Mouse (Mus musculus) skeletal muscle tissue, adult 2 months (tissue): Measurements from ENCODE around the gene Rptor.
A peak's percentile ranks its signal among the peaks of the same experiment; 100 is the strongest.

Experiments
- DNase-seq: peaks from one replicate; pipeline ENCODE4 v3.0.0-alpha.2; 2012; ENCODE audit warnings: low read depth, low spot score

The Rptor gene

GRCm38 (mm10) chr11:119783653-119784052 is 180.9 kb downstream of the Rptor start:
- DNase-seq, result no peak

- no peak for DNase-seq
These were observed 182.1 kb downstream of the Rptor start for GRCm38 (mm10) chr11:119784672-119785341.

GRCm38 (mm10) chr11:119785661-119786384 is 183.1 kb downstream of the Rptor start:
- no peak for DNase-seq

DNA sequence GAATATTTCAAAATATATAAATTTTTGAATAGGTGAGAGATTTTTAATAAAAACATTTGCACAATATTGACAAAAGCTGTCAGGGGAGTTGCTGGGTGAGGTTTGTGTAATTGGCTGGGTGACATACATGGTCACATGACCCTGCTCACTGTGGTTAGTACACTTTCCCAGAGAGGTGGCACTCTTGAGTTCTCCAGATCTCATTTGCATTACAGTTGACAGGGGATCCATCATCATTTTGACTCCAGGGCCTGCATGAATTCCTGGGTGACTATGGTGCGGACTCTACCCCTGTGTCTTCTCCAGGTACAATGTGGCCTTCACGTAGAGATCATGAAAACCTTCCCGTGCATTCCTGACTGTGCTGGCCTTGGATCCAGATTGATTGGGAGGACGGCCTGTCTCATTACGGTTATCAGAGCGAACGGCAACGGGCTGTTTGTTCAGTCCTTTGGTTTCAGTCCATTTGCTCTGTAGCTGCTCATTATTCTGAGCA is 183.7 kb downstream of the Rptor start:
- DNase-seq, result no peak

GRCm38 (mm10) chr11:119788488-119788887 is 185.8 kb downstream of the Rptor start:
- no peak for DNase-seq

- no peak for DNase-seq
These were observed 186.4 kb downstream of the Rptor start for GRCm38 (mm10) chr11:119788919-119789713.

DNA sequence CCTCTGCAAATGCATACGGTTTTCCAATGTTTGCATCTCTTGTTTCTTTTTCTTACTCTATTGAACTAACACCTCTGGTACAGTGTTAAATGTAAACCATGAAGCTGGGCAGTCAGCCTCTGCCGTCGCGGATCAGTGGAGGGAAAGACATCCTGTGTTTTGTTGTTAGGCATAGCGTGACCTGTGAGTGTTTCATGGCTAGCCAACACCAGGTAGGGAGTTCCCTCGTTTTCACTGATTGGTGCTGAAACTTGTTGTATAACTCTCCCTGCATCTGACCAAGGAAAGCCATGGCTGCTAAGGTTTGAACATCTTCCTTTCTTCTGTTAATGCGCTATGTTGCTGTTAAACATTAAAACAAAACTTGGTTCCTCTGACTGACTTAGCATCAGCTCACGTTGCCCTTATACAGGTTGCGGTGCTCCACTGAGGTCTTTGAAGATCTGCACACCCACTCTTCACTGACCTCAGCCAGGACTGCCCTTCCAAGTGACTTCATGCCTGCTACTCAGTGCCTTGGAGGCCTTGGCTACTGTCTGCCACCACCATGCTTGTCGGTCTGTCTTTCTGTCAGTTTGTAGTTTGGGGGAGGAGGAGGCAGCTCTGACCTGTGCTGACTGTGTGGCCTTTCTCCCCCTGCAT is 189.3 kb downstream of the Rptor start:
- no peak for DNase-seq

GRCm38 (mm10) chr11:119793378-119793777 is 190.7 kb downstream of the Rptor start:
- DNase-seq, result no peak

- no peak for DNase-seq
These were observed 191.3 kb downstream of the Rptor start for GRCm38 (mm10) chr11:119794020-119794419.

DNA sequence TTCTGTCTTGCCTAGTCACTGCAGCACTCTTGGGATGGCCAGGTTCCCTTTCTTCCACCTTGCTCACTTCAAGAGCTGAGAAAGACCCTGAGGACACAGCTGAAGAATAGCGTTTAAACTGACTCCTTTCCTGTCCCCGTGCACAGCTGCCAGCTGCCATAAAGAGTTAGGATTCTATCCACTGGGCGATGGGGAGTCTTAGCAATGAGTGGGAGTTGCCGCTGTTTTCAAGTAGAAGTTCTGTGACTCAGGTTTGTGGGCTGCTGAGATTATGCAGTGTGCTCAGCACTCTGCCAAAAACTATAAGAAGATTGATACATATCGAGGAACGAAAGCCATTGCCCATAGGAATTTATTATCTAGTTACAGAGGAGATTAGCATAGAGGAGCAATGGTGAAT is 192.0 kb downstream of the Rptor start:
- DNase-seq, result no peak

DNA sequence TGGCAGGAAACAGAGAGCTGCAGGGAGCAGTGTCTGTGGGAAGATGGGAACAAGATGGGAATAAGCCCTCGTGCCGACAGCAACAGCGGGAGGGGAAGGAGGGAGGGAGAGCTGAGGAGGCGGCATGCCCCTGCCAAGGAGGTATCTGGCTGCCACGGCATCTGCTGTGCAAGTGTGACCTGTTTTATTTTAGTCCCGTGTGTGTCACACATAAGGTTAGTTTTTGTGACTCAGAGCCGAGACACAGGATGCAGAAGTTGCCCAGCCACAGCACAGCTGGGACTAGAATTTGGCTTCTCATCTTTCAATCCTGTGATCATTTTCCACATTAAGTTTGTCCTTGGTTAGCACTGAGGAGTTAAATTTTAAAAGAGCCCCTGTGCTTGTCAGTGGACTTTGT is 193.7 kb downstream of the Rptor start:
- peak; percentile 37 for DNase-seq

- DNase-seq, result no peak
These were observed 194.1 kb downstream of the Rptor start for GRCm38 (mm10) chr11:119796846-119797245.

GRCm38 (mm10) chr11:119799536-119799935 is 196.8 kb downstream of the Rptor start:
- no peak for DNase-seq

- DNase-seq, result no peak
These were observed 199.2 kb downstream of the Rptor start for GRCm38 (mm10) chr11:119801855-119802254.

DNA sequence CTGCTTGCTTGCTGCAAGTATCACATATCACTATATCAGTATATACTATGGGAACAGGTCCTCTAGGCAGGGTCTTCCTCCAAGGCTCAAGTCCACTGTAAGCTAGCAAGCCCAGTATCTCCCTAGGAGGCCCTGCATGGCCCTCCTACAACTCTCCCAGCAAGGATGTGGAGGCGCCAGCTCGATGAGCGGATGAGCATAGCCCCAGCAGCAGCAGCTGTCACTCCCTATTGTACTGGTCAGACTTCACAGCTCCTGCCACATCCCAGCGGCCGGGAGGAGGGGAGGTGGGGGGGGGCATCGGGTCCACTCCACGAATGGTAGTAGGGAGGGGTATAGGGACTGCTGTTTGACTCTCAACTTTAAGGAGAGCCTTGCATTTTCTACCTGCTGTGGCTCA is 200.2 kb downstream of the Rptor start:
- no peak for DNase-seq

GRCm38 (mm10) chr11:119804392-119804791 is 201.7 kb downstream of the Rptor start:
- DNase-seq, result no peak

DNA sequence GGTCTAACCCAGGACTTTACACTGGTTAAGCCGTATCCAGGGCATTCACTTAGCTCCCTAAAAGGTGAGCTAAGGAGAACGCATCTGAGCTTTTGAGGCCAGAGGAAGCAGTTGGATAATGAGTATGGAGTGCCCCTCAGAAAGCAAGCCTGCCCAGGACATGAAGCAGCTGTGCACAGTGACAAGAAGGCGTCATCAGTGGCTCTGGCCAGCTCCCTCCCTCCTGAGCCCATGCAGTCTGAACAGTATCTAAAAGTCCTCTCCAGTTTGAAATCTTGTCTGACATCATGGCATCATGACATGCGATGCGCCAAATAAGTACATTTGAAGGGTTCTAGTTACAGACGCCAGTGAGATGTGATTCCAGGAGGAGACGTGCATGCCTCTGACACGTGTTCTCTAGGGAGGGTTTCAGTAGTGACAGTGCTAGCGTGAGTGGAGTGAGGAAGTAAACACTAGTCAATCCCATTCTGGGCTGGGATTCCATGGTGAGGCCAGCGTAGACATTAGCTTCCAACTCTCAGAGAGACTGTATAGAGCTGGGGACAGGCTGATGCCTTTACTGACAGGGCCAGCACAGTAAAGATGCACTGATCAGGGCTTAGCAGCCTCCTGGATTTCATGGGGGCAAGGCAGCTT is 202.5 kb downstream of the Rptor start:
- DNase-seq, result no peak

DNA sequence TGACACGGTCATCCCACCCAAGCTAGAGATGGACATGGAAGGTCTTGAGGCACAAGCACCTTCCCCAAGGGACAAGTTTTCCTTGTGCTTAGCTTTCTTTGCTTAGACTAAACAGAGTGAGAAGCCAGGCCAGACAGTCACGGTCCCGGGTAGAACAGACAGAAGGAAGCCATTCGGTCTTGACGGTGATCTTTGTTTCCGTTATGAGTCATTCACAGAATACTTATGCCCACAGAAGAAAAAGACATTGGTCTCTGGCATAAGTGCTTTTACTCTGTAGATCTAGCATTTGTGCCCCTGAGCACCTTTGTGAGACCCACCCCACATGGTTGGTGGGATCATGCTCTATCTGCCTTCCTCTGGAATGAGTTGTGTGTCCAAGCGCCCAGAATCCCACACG is 203.8 kb downstream of the Rptor start:
- DNase-seq, result no peak

- DNase-seq, result no peak
These were observed 204.8 kb downstream of the Rptor start for GRCm38 (mm10) chr11:119807431-119808031.

DNA sequence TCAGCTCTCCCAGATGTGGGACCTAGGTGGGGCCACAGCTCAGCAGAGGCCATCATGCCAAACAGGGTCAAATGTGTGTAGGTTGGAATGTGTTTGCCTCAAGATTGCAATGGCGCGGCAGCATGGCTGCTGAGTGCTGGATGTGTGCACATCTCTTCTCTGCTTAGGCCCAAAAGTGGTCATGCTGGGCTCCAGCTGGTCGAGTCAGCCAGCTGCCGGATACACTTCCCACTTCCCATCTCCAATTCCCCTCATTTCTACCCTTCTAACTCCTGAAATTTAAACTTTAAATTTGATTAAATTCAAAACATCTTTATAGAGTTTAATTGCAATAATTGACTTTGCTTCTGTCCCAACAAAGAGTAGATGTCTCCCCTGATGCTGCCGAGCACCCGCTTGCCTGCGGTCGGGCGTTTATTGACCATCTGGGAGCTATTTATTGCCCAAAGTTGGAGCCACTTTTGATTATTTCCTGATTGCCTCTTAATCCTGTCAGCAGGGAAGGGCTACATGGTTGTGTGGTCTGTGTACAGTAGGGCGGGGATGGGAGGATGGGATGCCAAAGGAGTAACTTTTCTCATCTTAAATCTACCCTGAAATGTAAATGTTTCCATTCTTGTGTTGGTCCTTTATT is 206.1 kb downstream of the Rptor start:
- no peak for DNase-seq
